Mouse (Mus musculus): ENCODE data around the gene Nt5c3. TPM values are rescaled to one million over a fixed set of nuclear protein-coding genes. Genes with fewer than 3 reads are reported as not detected.

Gene Nt5c3
- total and polyA plus RNA-seq, 3 experiments = 59.2 to 71.1 TPM; not detected in 1

- Histone ChIP-seq H3K27me3 (ENCODE audit: control insufficient read depth in 1 of 2, insufficient read depth in 2 of 2, low read length in 2 of 2) (no peaks in the 10 kb centered on the region), H3K27ac (ENCODE audit: control insufficient read depth, low read depth, low read length) (peak overlapping the region; percentile 89), H3K9ac (ENCODE audit: control insufficient read depth, low read depth, low read length, poor library complexity, severe bottlenecking) (peak overlapping the region; percentile 49), H3K79me2 (ENCODE audit: control insufficient read depth, insufficient read depth, low read length, poor library complexity) (peaks cover 60% of the 10 kb centered on the region), H3K4me1 (ENCODE audit: control insufficient read depth in 1 of 2, insufficient read depth in 2 of 2, low read length in 2 of 2) (peaks cover 18 to 24% of the 10 kb centered on the region in 2 experiments), H3K9me3 (replicated peaks; ENCODE audit: insufficient read depth, low read length) (no peaks in the 10 kb centered on the region), H3K36me3 (ENCODE audit: control insufficient read depth in 1 of 2, insufficient read depth in 2 of 2, low read length in 2 of 2) (peaks cover 0 to 52% of the 10 kb centered on the region in 2 experiments; a peak in 3 of 4 replicates), H3K4me3 (ENCODE audit: control insufficient read depth in 1 of 2, insufficient read depth in 1 of 2, low read depth in 2 of 2, low read length in 2 of 2) (peak overlapping the region; percentile 13 to 39; a peak in 3 of 4 replicates)
- DNase-seq (ENCODE audit: low read depth, low spot score) = peak; percentile 88
- TF ChIP-seq ELF1 (IDR thresholded peaks at IDR 0.05; ENCODE audit: low read depth, low read length) (no peak; the same call in 1 of the 2 replicates), BHLHE40 (IDR thresholded peaks at IDR 0.05; ENCODE audit: borderline replicate concordance, low read depth, low read length) (peak; percentile 42; the same call in 1 of the 2 replicates), MAX (IDR thresholded peaks at IDR 0.05; ENCODE audit: low read length) (no peak), CTCF (IDR thresholded peaks at IDR 0.05 in 2 of 3, conservative IDR thresholded peaks at IDR 0.05 in 1 of 3; ENCODE audit: control insufficient read depth in 1 of 3, insufficient read depth in 1 of 3, low read depth in 2 of 3, low read length in 3 of 3, poor library complexity in 1 of 3, severe bottlenecking in 1 of 3) (no peak; a peak in 1 of 6 replicates), MAFK (IDR thresholded peaks at IDR 0.05; ENCODE audit: borderline replicate concordance, low read depth, low read length) (no peak), ZNF384 (IDR thresholded peaks at IDR 0.05; ENCODE audit: low read depth, low read length) (no peak), MAZ (IDR thresholded peaks at IDR 0.05; ENCODE audit: low read depth, low read length) (no peak), SIN3A (IDR thresholded peaks at IDR 0.05; ENCODE audit: low read length) (peak; percentile 92), CHD1 (IDR thresholded peaks at IDR 0.05; ENCODE audit: low read depth, low read length) (no peak), ZKSCAN1 (IDR thresholded peaks at IDR 0.05; ENCODE audit: low read depth, low read length) (no peak), GABPA (IDR thresholded peaks at IDR 0.05; ENCODE audit: low read depth, low read length) (no peak), ETS1 (IDR thresholded peaks at IDR 0.05; ENCODE audit: low read depth, low read length) (peak; percentile 89), TBP (IDR thresholded peaks at IDR 0.05; ENCODE audit: low read depth, low read length) (0 out of 2 replicates have a peak, but pooled peaks have one; percentile 17), POLR2AphosphoS2 (IDR thresholded peaks at IDR 0.05; ENCODE audit: low read length) (no peak), TAL1 (IDR thresholded peaks at IDR 0.05; ENCODE audit: low read length) (peak; percentile 85), MXI1 (IDR thresholded peaks at IDR 0.05; ENCODE audit: low read depth, low read length) (peak; percentile 22; the same call in 1 of the 2 replicates), USF2 (IDR thresholded peaks at IDR 0.05; ENCODE audit: borderline replicate concordance in 1 of 2, insufficient read depth in 1 of 2, low read depth in 1 of 2, low read length in 2 of 2) (no peak), ZMIZ1 (IDR thresholded peaks at IDR 0.05; ENCODE audit: low read depth, low read length) (no peak; the same call in 1 of the 2 replicates), NELFE (IDR thresholded peaks at IDR 0.05; ENCODE audit: low read depth, low read length) (no peak), UBTF (IDR thresholded peaks at IDR 0.05; ENCODE audit: borderline replicate concordance, insufficient read depth, low read depth, low read length) (no peak), RAD21 (IDR thresholded peaks at IDR 0.05; ENCODE audit: low read depth, low read length) (no peak), SMC3 (IDR thresholded peaks at IDR 0.05; ENCODE audit: low read depth, low read length) (no peak), MYB (IDR thresholded peaks at IDR 0.05; ENCODE audit: low read depth, low read length) (no peak), TCF12 (IDR thresholded peaks at IDR 0.05; ENCODE audit: low read depth, low read length) (peak; percentile 84), EP300 (IDR thresholded peaks at IDR 0.05; ENCODE audit: low read depth in 1 of 2, low read length in 2 of 2) (peak; percentile 81 to 87), NRF1 (IDR thresholded peaks at IDR 0.05; ENCODE audit: insufficient read depth, low read depth, low read length, poor library complexity, severe bottlenecking) (no peak), USF1 (IDR thresholded peaks at IDR 0.05; ENCODE audit: low read depth, low read length) (no peak), E2F4 (IDR thresholded peaks at IDR 0.05; ENCODE audit: borderline replicate concordance, low read depth, low read length) (no peak), POLR2A (IDR thresholded peaks at IDR 0.05; ENCODE audit: control insufficient read depth in 1 of 2, insufficient read depth in 1 of 2, low read depth in 1 of 2, low read length in 2 of 2, poor library complexity in 1 of 2) (no peak), POLR2AphosphoS5 (IDR thresholded peaks at IDR 0.05; ENCODE audit: borderline replicate concordance, low read depth, low read length) (no peak), RCOR1 (IDR thresholded peaks at IDR 0.05; ENCODE audit: low read depth, low read length) (0 out of 2 replicates have a peak, but pooled peaks have one; percentile 22), MEF2A (IDR thresholded peaks at IDR 0.05; ENCODE audit: extremely low read depth, insufficient replicate concordance, low read depth, low read length, poor library complexity, severe bottlenecking) (no peak), ZC3H11A (IDR thresholded peaks at IDR 0.05; ENCODE audit: low read depth, low read length) (no peak), GATA1 (IDR thresholded peaks at IDR 0.05; ENCODE audit: low read depth, low read length) (peak; percentile 91), CHD2 (IDR thresholded peaks at IDR 0.05; ENCODE audit: low read length) (no peak)
Measured at GRCm38 (mm10) chr6:56902606-56903520, 20.9 kb downstream of the Nt5c3 start.

Measured in MEL (cell line).